19 mouse cellular contexts compared by ENCODE assay signal in genomic region chr6:118426666-118427065, GRCm38 (mm10). TPM values are rescaled to one million over a fixed set of nuclear protein-coding genes. Genes with fewer than 3 reads are reported as not detected.
DNase-seq lines count a peak whose midpoint lies in the region; ATAC-seq and TF ChIP-seq lines count a peak whose summit lies in the region.
"Had no signal": no experiment of that assay in that cellular context is flagged by ENCODE, and none has a peak within 500 bp of the region (broad histone marks: within the 10 kb centered on the region; RNA-seq: fewer than 3 reads in every experiment).

No protein-coding gene starts in this region.

- no peaks in the 10 kb centered on the region for H3K79me2 ChIP-seq in myocyte (ENCODE audit: control insufficient read depth, insufficient read depth)

- DNase-seq in heart, adult 11 months, result peak; percentile 3
- no peak for DNase-seq in heart, adult 18-20 months
- DNase-seq: adrenal gland, adult 2 months; adrenal gland, adult 8-10 months; adrenal gland, postnatal 10 days; adrenal gland, postnatal 14 days; adrenal gland, postnatal 25 days; adrenal gland, postnatal 36 days; B cell, adult 2 months; cerebellum, adult 11 months; cerebellum, adult 11-12 months; cerebellum, adult 18-20 months; cerebellum, adult 2 months had no signal

- peaks cover 11% of the 10 kb centered on the region for H3K36me3 ChIP-seq in myocyte (ENCODE audit: control insufficient read depth, insufficient read depth)

- H3K27me3 ChIP-seq in myocyte (ENCODE audit: control insufficient read depth, insufficient read depth, insufficient read length), result no peaks in the 10 kb centered on the region
- H3K27me3 ChIP-seq: CH12.LX, Patski had no signal

- no peak for TF ChIP-seq POLR2A in myocyte (IDR thresholded peaks at IDR 0.05; ENCODE audit: insufficient read length, low read depth)

- H3ac ChIP-seq in myocyte (ENCODE audit: control insufficient read depth, insufficient read length), result no peak overlapping the region

- H3K4me3 ChIP-seq in myocyte, result no peak overlapping the region

- no peak overlapping the region for H3K4me2 ChIP-seq in myocyte (ENCODE audit: low read depth)

- ATAC-seq in activated CD4-positive, CD25-positive, alpha-beta regulatory T cell, adult 4 months, result no peak
- ATAC-seq: CD4-positive, CD25-positive, alpha-beta regulatory T cell, adult 4 months; Patski had no signal

TF ChIP-seq in myocyte, 11 proteins besides CTCF, POLR2A, EP300 and RAD21:
- TF ChIP-seq USF1 (IDR thresholded peaks at IDR 0.05; ENCODE audit: low read depth) (no peak), TCF3 (IDR thresholded peaks at IDR 0.05; ENCODE audit: insufficient read length, low read depth) (no peak), REST (IDR thresholded peaks at IDR 0.05; ENCODE audit: insufficient read depth, insufficient read length) (no peak), SRF (IDR thresholded peaks at IDR 0.05; ENCODE audit: control insufficient read depth, insufficient read length, low read depth) (no peak), MYOD1 (IDR thresholded peaks at IDR 0.05; ENCODE audit: control insufficient read depth in 1 of 3, insufficient read length in 2 of 3, low read depth in 2 of 3) (peak in 2 of 3 experiments; percentile 31 to 70), MYOG (IDR thresholded peaks at IDR 0.05; ENCODE audit: control insufficient read depth in 1 of 3, insufficient read depth in 1 of 3, insufficient read length in 2 of 3, low read depth in 2 of 3) (peak in 2 of 3 experiments; percentile 33 to 69), POLR2AphosphoS2 (IDR thresholded peaks at IDR 0.05; ENCODE audit: insufficient read length, low read depth) (no peak), MAX (IDR thresholded peaks at IDR 0.05; ENCODE audit: low read depth) (no peak), CEBPB (IDR thresholded peaks at IDR 0.05; ENCODE audit: insufficient read depth, poor library complexity, severe bottlenecking) (no peak)

RNA-seq across cellular contexts. Expression of gene Bms1, which starts 7.4 kb away (rescaled TPM):
- 10 to 100 TPM; 19.6 to 22.6 TPM for total RNA-seq in heart, adult 18-20 months (2021)
- 15.8 TPM for polyA plus RNA-seq in myocyte (2012; fragmentation: generic; extraction: Trizol)
- 10 to 100 TPM; 22.5 to 23.8 TPM for polyA plus RNA-seq in activated CD4-positive, CD25-positive, alpha-beta regulatory T cell, adult 4 months (2017; shearing (Covaris generic))

RNA-seq across cellular contexts. Expression of gene Zfp248, which starts 28.7 kb away (rescaled TPM):
- 1 to 10 TPM; 2.0 to 2.3 TPM for total RNA-seq in heart, adult 18-20 months (2021)
- 1.2 TPM for polyA plus RNA-seq in myocyte (2012; fragmentation: generic; extraction: Trizol)
- 1 to 10 TPM; 4.8 to 5.6 TPM for polyA plus RNA-seq in activated CD4-positive, CD25-positive, alpha-beta regulatory T cell, adult 4 months (2017; shearing (Covaris generic))

RNA-seq across cellular contexts. Expression of gene Zfp9, which starts 52.5 kb away (rescaled TPM):
- 1 to 10 TPM; 5.2 to 5.9 TPM for total RNA-seq in heart, adult 18-20 months (2021)
- 2.8 TPM for polyA plus RNA-seq in myocyte (2012; fragmentation: generic; extraction: Trizol)
- polyA plus RNA-seq in activated CD4-positive, CD25-positive, alpha-beta regulatory T cell, adult 4 months (2017; shearing (Covaris generic)), result not detected
- polyA plus RNA-seq: G1E had no signal
